Mouse (Mus musculus) liver, embryonic 12.5 days (tissue): ENCODE results near the gene Gm14409. TPM values are rescaled to one million over a fixed set of nuclear protein-coding genes. Genes with fewer than 3 reads are reported as not detected.
"Not testable (repeated sequence)": the region's sequence is repeated elsewhere in the genome, so short reads cannot be mapped to it uniquely, and the experiment has no call there.

Experiments
- ATAC-seq: fragments of 200-750 bp; cut with Nextera tagmentation; 2 replicates; pipeline ENCODE4 v1.8.0; 2017; ENCODE audit warnings: moderate number of reproducible peaks, mild to moderate bottlenecking, moderate library complexity
- H3K27ac ChIP-seq: fragments of 300-500 bp; sonication (generic); 2 replicates; pipeline ENCODE4 v1.5.1; 2016; ENCODE audit warnings: mild to moderate bottlenecking
- H3K27me3 ChIP-seq: fragments of 300-500 bp; sonication (generic); replicated peaks from 2 replicates; pipeline ENCODE4 v1.6.1; 2016; ENCODE audit warnings: mild to moderate bottlenecking, moderate library complexity
- H3K36me3 ChIP-seq: fragments of 300-500 bp; sonication (generic); 2 replicates; pipeline ENCODE4 v1.6.1; 2016; ENCODE audit warnings: mild to moderate bottlenecking, moderate library complexity
- H3K4me1 ChIP-seq: fragments of 300-500 bp; sonication (generic); 2 replicates; pipeline ENCODE4 v1.6.1; 2016
- H3K4me2 ChIP-seq: fragments of 300-500 bp; sonication (generic); 2 replicates; pipeline ENCODE4 v1.6.1; 2016; ENCODE audit warnings: mild to moderate bottlenecking, moderate library complexity
- H3K4me3 ChIP-seq: fragments of 300-500 bp; sonication (generic); 2 replicates; pipeline ENCODE4 v1.5.1; 2016; ENCODE audit warnings: mild to moderate bottlenecking, moderate library complexity
- H3K9ac ChIP-seq: fragments of 300-500 bp; sonication (generic); 2 replicates; pipeline ENCODE4 v1.6.1; 2016; ENCODE audit warnings: mild to moderate bottlenecking, moderate library complexity
- H3K9me3 ChIP-seq: fragments of 300-500 bp; sonication (generic); replicated peaks from 2 replicates; pipeline ENCODE4 v1.6.1; 2016; ENCODE audit warnings: mild to moderate bottlenecking, moderate library complexity
- WGBS: fragments of 180-500 bp; shearing (Covaris S2); methylation state at CpG from one replicate; pipeline ENCODE4 v1.1.7; 2016; ENCODE audit not compliant: insufficient replicate concordance; 5-methylcytosine and 5-hydroxymethylcytosine counted together
- polyA plus RNA-seq: library from polyadenylated mRNA; unstranded; fragments of >200 nt; fragmentation: Nextera tagmentation; extraction: Ambion mirVana; gene quantifications from 2 replicates; pipeline ENCODE4 v1.2.1, GENCODE M21; 2016

The Gm14409 gene
- not detected in 2 replicates for polyA plus RNA-seq

- H3K27ac ChIP-seq, H3K9me3 ChIP-seq, H3K4me2 ChIP-seq, ATAC-seq, H3K36me3 ChIP-seq, H3K4me1 ChIP-seq, H3K4me3 ChIP-seq, H3K9ac ChIP-seq, H3K27me3 ChIP-seq: not testable (repeated sequence)
- WGBS, result no CpG with 5 or more reads among the region's 2 CpGs
Observed at GRCm38 (mm10) chr2:177266936-177267335, at the start of gene Gm14409. Gm14409 (minus strand) TSS chr2:177267036.

- not testable (repeated sequence) for H3K36me3 ChIP-seq
Observed at GRCm38 (mm10) chr2:177309627-177310026, 42.8 kb upstream of the Gm14409 start.

GRCm38 (mm10) chr2:177304980-177305379, 38.1 kb upstream of the Gm14409 start:
- H3K36me3 ChIP-seq, H3K27ac ChIP-seq, H3K4me3 ChIP-seq, H3K4me2 ChIP-seq, H3K9me3 ChIP-seq, ATAC-seq, H3K9ac ChIP-seq, H3K4me1 ChIP-seq, H3K27me3 ChIP-seq: not testable (repeated sequence)
- WGBS, result no CpG with 5 or more reads among the region's 2 CpGs

More at GRCm38 (mm10) chr2:177309627-177310026, 42.8 kb upstream of the Gm14409 start:
- WGBS, result 73% methylated on average over 4 of the region's 4 CpGs
- not testable (repeated sequence) for H3K9me3 ChIP-seq, H3K9ac ChIP-seq, H3K27ac ChIP-seq, H3K4me1 ChIP-seq, H3K27me3 ChIP-seq, H3K4me2 ChIP-seq, ATAC-seq, H3K4me3 ChIP-seq

GRCm38 (mm10) chr2:177283701-177284100, 16.9 kb upstream of the Gm14409 start:
- not testable (repeated sequence) for H3K9me3 ChIP-seq, H3K4me1 ChIP-seq, H3K9ac ChIP-seq, H3K4me2 ChIP-seq, H3K27ac ChIP-seq, H3K36me3 ChIP-seq, H3K4me3 ChIP-seq, ATAC-seq, H3K27me3 ChIP-seq
- 11% methylated on average over 3 of the region's 3 CpGs for WGBS

GRCm38 (mm10) chr2:177277754-177278153, 10.9 kb upstream of the Gm14409 start:
- not testable (repeated sequence) for H3K4me1 ChIP-seq, H3K27ac ChIP-seq, H3K27me3 ChIP-seq, H3K4me2 ChIP-seq, ATAC-seq, H3K4me3 ChIP-seq, H3K36me3 ChIP-seq, H3K9me3 ChIP-seq, H3K9ac ChIP-seq
- 43% methylated on average over 2 of the region's 2 CpGs for WGBS

- not testable (repeated sequence) for H3K9ac ChIP-seq, H3K27ac ChIP-seq, ATAC-seq, H3K9me3 ChIP-seq, H3K4me3 ChIP-seq, H3K4me1 ChIP-seq, H3K27me3 ChIP-seq, H3K36me3 ChIP-seq, H3K4me2 ChIP-seq
- 71% methylated on average over 2 of the region's 2 CpGs for WGBS
Observed at GRCm38 (mm10) chr2:177272237-177272636, 5.4 kb upstream of the Gm14409 start.

GRCm38 (mm10) chr2:177247449-177247848, 19.4 kb downstream of the Gm14409 start:
- not testable (repeated sequence) for H3K4me3 ChIP-seq, H3K9me3 ChIP-seq, H3K36me3 ChIP-seq, H3K4me2 ChIP-seq, H3K27ac ChIP-seq, H3K9ac ChIP-seq, H3K27me3 ChIP-seq, H3K4me1 ChIP-seq, ATAC-seq
- WGBS, result 64% methylated on average over 2 of the region's 2 CpGs

- not testable (repeated sequence) for H3K4me1 ChIP-seq, H3K27ac ChIP-seq, H3K9me3 ChIP-seq, H3K27me3 ChIP-seq, H3K9ac ChIP-seq, H3K36me3 ChIP-seq, H3K4me2 ChIP-seq, ATAC-seq, H3K4me3 ChIP-seq
- 39% methylated on average over 2 of the region's 2 CpGs for WGBS
Observed at GRCm38 (mm10) chr2:177230461-177230860, 36.4 kb downstream of the Gm14409 start.

Other genes starting within 250 kb of the Gm14409 start
- not detected in 2 replicates for gene Gm14401, start 192.7 kb downstream of the Gm14409 start, polyA plus RNA-seq
- gene Gm14410, start 60.6 kb downstream of the Gm14409 start, polyA plus RNA-seq, result 5.2 and 6.1 TPM in 2 replicates
- not detected in 2 replicates for gene Gm14412, start 57.3 kb upstream of the Gm14409 start, polyA plus RNA-seq
- 2.4 and 3.3 TPM in 2 replicates for gene Gm14418, start 131.3 kb upstream of the Gm14409 start, polyA plus RNA-seq
- gene Zfp970, start 197.7 kb upstream of the Gm14409 start, polyA plus RNA-seq, result 3.8 and 5.1 TPM in 2 replicates
- gene Gm14403, start 231.2 kb upstream of the Gm14409 start, polyA plus RNA-seq, result 1.8 and 2.5 TPM in 2 replicates